Mouse (Mus musculus) B cell, adult 62 days (primary cell): ENCODE data around the gene Tex26. TPM values are rescaled to one million over a fixed set of nuclear protein-coding genes. Genes with fewer than 3 reads are reported as not detected.

Experiments
- total RNA-seq: library from RNA; stranded (reverse); gene quantifications from 4 replicates; pipeline ENCODE4 v1.2.4, GENCODE M21; 2023

Tex26 gene
- total RNA-seq: not detected in 4 replicates

GRCm38 (mm10) chr5:149439531-149440179 lies at the start of gene Tex26:
TSS of gene Tex26 (plus strand) at chr5:149439660.

GRCm38 (mm10) chr5:149411509-149412193 lies 27.8 kb upstream of the Tex26 start, which contains the start of gene Medag:
TSS of gene Medag (plus strand) at chr5:149411749.

Other genes starting within 250 kb of the Tex26 start
- gene Alox5ap, start 174.9 kb upstream of the Tex26 start, total RNA-seq: 53.5 to 75.3 TPM (median 69.3 TPM) in 4 replicates
- gene Medag, start 27.9 kb upstream of the Tex26 start, total RNA-seq: not detected in 4 replicates
- gene Wdr95, start 89.0 kb downstream of the Tex26 start, total RNA-seq: not detected in 4 replicates
- gene Hsph1, start 196.7 kb downstream of the Tex26 start, total RNA-seq: 274 to 635 TPM (median 374 TPM) in 4 replicates
- gene B3glct, start 238.6 kb downstream of the Tex26 start, total RNA-seq: 3.0 to 5.8 TPM (median 4.5 TPM) in 4 replicates